ENCODE assay signal across 8 mouse cellular contexts in the genomic region with DNA sequence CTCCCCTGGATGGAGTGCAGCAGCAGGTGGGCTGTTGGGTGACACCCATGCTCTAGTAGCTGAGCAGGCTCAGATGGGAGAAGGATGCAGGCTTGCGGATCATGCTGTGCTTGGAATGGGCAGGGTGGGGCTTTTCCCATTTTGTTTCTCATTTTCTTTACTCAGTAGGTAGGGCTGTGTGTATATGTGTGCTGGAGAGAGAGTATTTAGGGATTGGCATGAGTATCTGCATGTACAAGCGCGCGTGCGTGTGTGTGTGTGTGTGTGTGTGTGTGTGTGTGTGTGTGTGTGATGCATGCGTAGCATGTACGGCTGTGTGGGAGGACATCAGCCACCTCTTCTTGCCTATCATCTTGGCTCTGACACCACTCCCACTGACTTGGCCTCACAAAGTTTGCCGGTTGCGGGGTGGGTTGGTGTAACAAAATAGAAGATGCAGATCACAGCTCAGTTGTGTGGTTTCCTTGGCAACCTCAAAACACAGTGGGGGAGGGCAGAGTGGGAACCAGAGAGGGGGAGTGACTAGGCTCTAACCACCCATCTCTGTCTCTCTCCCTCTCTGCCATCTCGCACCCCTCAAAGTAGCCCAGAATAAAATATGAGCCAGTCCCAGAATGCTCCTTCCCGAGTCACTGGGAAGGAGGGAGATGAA. TPM values are rescaled to one million over a fixed set of nuclear protein-coding genes. Genes with fewer than 3 reads are reported as not detected.
DNase-seq lines count a peak whose midpoint lies in the region; ATAC-seq and TF ChIP-seq lines count a peak whose summit lies in the region.

No protein-coding gene starts in this region.

- H3K27me3 ChIP-seq in lung, embryonic 14.5 days (ENCODE audit: insufficient read depth, low read length): no peaks in the 10 kb centered on the region

- H3K9me3 ChIP-seq in lung, embryonic 14.5 days (ENCODE audit: low read depth, low read length): no peaks in the 10 kb centered on the region

- H3K4me2 ChIP-seq in lung, embryonic 14.5 days: no peak overlapping the region

- no peak for ATAC-seq in lung, embryonic 14.5 days (ENCODE audit: insufficient read depth)

- H3K36me3 ChIP-seq in lung, embryonic 14.5 days (ENCODE audit: insufficient read depth): no peaks in the 10 kb centered on the region

- no peak for TF ChIP-seq CTCF in lung, embryonic 14.5 days (IDR thresholded peaks at IDR 0.05; ENCODE audit: low read depth)

- intact Hi-C loops in left cerebral cortex, postnatal 25 days (cut with DNase I): loop anchor here (5.0 kb wide), 2 partner anchors 55 to 105 kb away; no protein-coding TSS in a partner anchor
- intact Hi-C loops in heart, postnatal 10 days (cut with DNase I): no loop called here

- H3K4me1 ChIP-seq in lung, embryonic 14.5 days (ENCODE audit: insufficient read depth): peaks cover 18% of the 10 kb centered on the region

- H3K4me3 ChIP-seq in lung, embryonic 14.5 days (ENCODE audit: low read depth, low read length): no peak overlapping the region

- no peak overlapping the region for H3K9ac ChIP-seq in lung, embryonic 14.5 days

- WGBS in lung, embryonic 14.5 days: 62% methylated on average over 11 of the region's 11 CpGs

- no peak overlapping the region for H3K27ac ChIP-seq in lung, embryonic 14.5 days (ENCODE audit: low read depth)

- peak; percentile 34 for DNase-seq in lung, embryonic 14.5 days
- no peak for DNase-seq in lung, postnatal 14 days
- peak; percentile 57 to 80 for DNase-seq in frontal cortex, postnatal 14 days (ENCODE audit: low spot score in 2 of 2)
- peak; percentile 73 to 91 for DNase-seq in left cerebral cortex, postnatal 25 days (ENCODE audit: low spot score in 2 of 2)
- peak; percentile 81 for DNase-seq in right cerebral cortex, postnatal 25 days
- no peak for DNase-seq in heart, postnatal 10 days
- DNase-seq in testis, postnatal 14 days (ENCODE audit: low spot score): no peak
- no peak for DNase-seq in urinary bladder, postnatal 14 days (ENCODE audit: low spot score)

RNA-seq across cellular contexts. Expression of a gene that starts 41.4 kb away (rescaled TPM):
- 11.2 and 12.7 TPM in 2 replicates for polyA plus RNA-seq in lung, embryonic 14.5 days (2014; fragmentation: Nextera tagmentation; extraction: Ambion mirVana)
- 100 to 1,000 TPM; 201 to 257 TPM for total RNA-seq in left cerebral cortex, postnatal 25 days (2021)
- total RNA-seq in heart, postnatal 10 days (2021): 10 to 100 TPM; 34.4 to 38.8 TPM

Comparison
In these comparisons a context has a peak if more than half of its experiments do, and no peak if none do; other contexts are left out.
1. DNase-seq: peak in lung, embryonic 14.5 days (single experiment), frontal cortex, postnatal 14 days (2 of 2), left cerebral cortex, postnatal 25 days (2 of 2) and right cerebral cortex, postnatal 25 days (single experiment); none in lung, postnatal 14 days (single experiment), heart, postnatal 10 days (0 of 2), testis, postnatal 14 days (single experiment) and urinary bladder, postnatal 14 days (single experiment).
2. RNA of a gene that starts 41.4 kb away (total RNA-seq): 201 to 257 TPM in left cerebral cortex, postnatal 25 days; 34.4 to 38.8 TPM in heart, postnatal 10 days; every median in the first group is over 4 times any median in the second.